In the genomic region with DNA sequence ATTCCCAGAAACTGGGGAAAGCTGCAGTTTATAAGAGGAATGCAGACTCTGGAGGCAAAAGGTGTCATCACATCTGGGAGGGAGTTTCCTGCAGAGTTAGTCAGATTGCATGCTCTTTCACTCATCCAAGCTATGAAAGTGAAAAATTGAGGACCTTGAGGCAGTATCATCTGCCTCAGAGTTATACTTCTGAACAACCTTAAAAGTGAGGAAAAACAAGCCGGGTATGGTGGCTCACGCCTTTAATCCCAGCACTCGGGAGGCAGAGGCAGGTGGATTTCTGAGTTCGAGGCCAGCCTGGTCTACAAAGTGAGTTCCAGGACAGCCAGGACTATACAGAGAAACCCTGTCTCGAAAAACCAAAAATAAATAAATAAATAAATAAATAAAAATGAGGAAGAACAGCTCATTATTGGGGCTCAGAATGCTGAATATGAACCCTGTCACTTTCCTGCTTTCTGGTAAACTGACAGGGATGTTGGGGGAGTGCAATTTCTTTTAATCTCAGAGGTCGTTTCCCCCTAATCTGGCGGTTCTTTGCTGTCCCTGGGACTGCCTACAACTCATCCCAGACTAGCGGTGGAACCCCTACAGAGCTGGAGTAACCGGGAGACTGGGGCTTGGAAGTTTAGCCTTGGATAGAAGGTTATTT, we compare ENCODE assay signal across 8 mouse cellular contexts. TPM values are rescaled to one million over a fixed set of nuclear protein-coding genes. Genes with fewer than 3 reads are reported as not detected.
DNase-seq lines count a peak whose midpoint lies in the region; ATAC-seq lines count a peak whose summit lies in the region.

No protein-coding gene starts in this region.

- H3K9me3 ChIP-seq in forebrain, embryonic 11.5 days (ENCODE audit: control insufficient read depth, low read length), result no peaks in the 10 kb centered on the region; the same call in 1 of the 2 replicates
- H3K9me3 ChIP-seq in liver, embryonic 13.5 days (replicated peaks), result no peaks in the 10 kb centered on the region

- H3K4me2 ChIP-seq in forebrain, embryonic 11.5 days (ENCODE audit: low read depth, low read length, severe bottlenecking), result peak overlapping the region; percentile 82
- H3K4me2 ChIP-seq in liver, embryonic 13.5 days, result peak overlapping the region; percentile 85

- 0 out of 2 replicates have a peak, but pooled peaks have one; percentile 4 for ATAC-seq in forebrain, embryonic 11.5 days (replicated peaks; ENCODE audit: low FRiP score)
- ATAC-seq in liver, embryonic 13.5 days (ENCODE audit: low read depth), result no peak

- no peaks in the 10 kb centered on the region; the same call in 1 of the 2 replicates for H3K36me3 ChIP-seq in forebrain, embryonic 11.5 days (ENCODE audit: control insufficient read depth, insufficient read depth, low read length)
- H3K36me3 ChIP-seq in liver, embryonic 13.5 days, result peaks cover 28% of the 10 kb centered on the region

- 44% methylated on average over 9 of the region's 9 CpGs for WGBS in forebrain, embryonic 11.5 days
- 29% methylated on average over 9 of the region's 9 CpGs for WGBS in liver, embryonic 13.5 days (ENCODE audit: insufficient replicate concordance)

- H3K4me1 ChIP-seq in forebrain, embryonic 11.5 days (replicated peaks; ENCODE audit: control insufficient read depth, insufficient read depth, low read length), result no peaks in the 10 kb centered on the region
- H3K4me1 ChIP-seq in liver, embryonic 13.5 days (replicated peaks), result peaks cover 12% of the 10 kb centered on the region

- H3K4me3 ChIP-seq in forebrain, embryonic 11.5 days (ENCODE audit: low read depth, low read length), result peak overlapping the region; percentile 87
- H3K4me3 ChIP-seq in liver, embryonic 13.5 days (replicated peaks), result peak overlapping the region; percentile 76

- peak; percentile 62 for DNase-seq in heart, adult 11 months
- no peak for DNase-seq in heart, adult 8-10 months (ENCODE audit: low spot score)
- DNase-seq in A20 (ENCODE audit: low read depth, low spot score), result peak; percentile 19
- peak; percentile 25 for DNase-seq in forebrain, embryonic 11.5 days (ENCODE audit: low spot score)
- no peak for DNase-seq in liver, embryonic 13.5 days
- DNase-seq in c-Kit-positive CD71-positive TER-119-positive erythroid progenitor cells, embryonic 14.5 days (ENCODE audit: low spot score), result no peak
- DNase-seq in adrenal gland, postnatal 25 days, result no peak
- no peak for DNase-seq in urinary bladder, adult 2 months (ENCODE audit: low spot score)

- H3K27me3 ChIP-seq in forebrain, embryonic 11.5 days (ENCODE audit: control insufficient read depth, insufficient read depth, low read length), result no peaks in the 10 kb centered on the region
- no peaks in the 10 kb centered on the region for H3K27me3 ChIP-seq in liver, embryonic 13.5 days

- peak overlapping the region; percentile 88 for H3K9ac ChIP-seq in forebrain, embryonic 11.5 days (ENCODE audit: low read length)
- H3K9ac ChIP-seq in liver, embryonic 13.5 days, result peak overlapping the region; percentile 82

- peak overlapping the region; percentile 50; the same call in 1 of the 2 replicates for H3K27ac ChIP-seq in forebrain, embryonic 11.5 days (ENCODE audit: low read depth, low read length)
- H3K27ac ChIP-seq in liver, embryonic 13.5 days, result peak overlapping the region; percentile 77

RNA-seq across cellular contexts. Expression of a gene that starts 0.4 kb away (rescaled TPM):
- 10 to 100 TPM in 3 of 4 experiments, 1 to 10 TPM in 1; 9.5 to 12.0 (median 11.6) TPM for total RNA-seq in heart, adult 8-10 months (2022)
- polyA plus RNA-seq in forebrain, embryonic 11.5 days (2014; fragmentation: Nextera tagmentation; extraction: Ambion mirVana), result 82.6 and 100 TPM in 2 replicates
- 51.3 and 54.2 TPM in 2 replicates for polyA plus RNA-seq in liver, embryonic 13.5 days (2015; fragmentation: Nextera tagmentation; extraction: Ambion mirVana)
- total RNA-seq in adrenal gland, postnatal 25 days (2021), result 39.0 and 45.0 TPM in 2 replicates
- 40.9 and 56.6 TPM in 2 replicates for polyA plus RNA-seq in urinary bladder, adult 2 months (2012; rRNA removed)

RNA-seq across cellular contexts. Expression of a gene that starts 16.2 kb away (rescaled TPM):
- total RNA-seq in heart, adult 8-10 months (2022), result under 1 TPM; 0.12 to 0.28 (median 0.18) TPM
- polyA plus RNA-seq in forebrain, embryonic 11.5 days (2014; fragmentation: Nextera tagmentation; extraction: Ambion mirVana), result not detected in 2 replicates
- polyA plus RNA-seq in liver, embryonic 13.5 days (2015; fragmentation: Nextera tagmentation; extraction: Ambion mirVana), result 0.05 TPM in 1 of 2 replicates, not detected in the other
- total RNA-seq in adrenal gland, postnatal 25 days (2021), result 24.7 and 25.0 TPM in 2 replicates
- 0.01 and 0.06 TPM in 2 replicates for polyA plus RNA-seq in urinary bladder, adult 2 months (2012; rRNA removed)

RNA-seq across cellular contexts. Expression of a gene that starts 39.3 kb away (rescaled TPM):
- total RNA-seq in heart, adult 8-10 months (2022), result 10 to 100 TPM; 16.0 to 20.0 (median 18.9) TPM
- polyA plus RNA-seq in forebrain, embryonic 11.5 days (2014; fragmentation: Nextera tagmentation; extraction: Ambion mirVana), result 140 and 143 TPM in 2 replicates
- polyA plus RNA-seq in liver, embryonic 13.5 days (2015; fragmentation: Nextera tagmentation; extraction: Ambion mirVana), result 126 and 153 TPM in 2 replicates
- total RNA-seq in adrenal gland, postnatal 25 days (2021), result 18.0 and 20.7 TPM in 2 replicates
- polyA plus RNA-seq in urinary bladder, adult 2 months (2012; rRNA removed), result 25.1 and 28.0 TPM in 2 replicates

RNA-seq across cellular contexts. Expression of a gene that starts 39.3 kb away (rescaled TPM):
- 1 to 10 TPM; 2.7 to 4.8 (median 3.1) TPM for total RNA-seq in heart, adult 8-10 months (2022)
- 17.3 and 20.8 TPM in 2 replicates for polyA plus RNA-seq in forebrain, embryonic 11.5 days (2014; fragmentation: Nextera tagmentation; extraction: Ambion mirVana)
- polyA plus RNA-seq in liver, embryonic 13.5 days (2015; fragmentation: Nextera tagmentation; extraction: Ambion mirVana), result 3.3 and 3.8 TPM in 2 replicates
- total RNA-seq in adrenal gland, postnatal 25 days (2021), result 10.8 and 12.0 TPM in 2 replicates
- 10.1 and 10.6 TPM in 2 replicates for polyA plus RNA-seq in urinary bladder, adult 2 months (2012; rRNA removed)

RNA-seq across cellular contexts. Expression of a gene that starts 59.6 kb away (rescaled TPM):
- total RNA-seq in heart, adult 8-10 months (2022), result not detected
- polyA plus RNA-seq in forebrain, embryonic 11.5 days (2014; fragmentation: Nextera tagmentation; extraction: Ambion mirVana), result not detected in 2 replicates
- polyA plus RNA-seq in liver, embryonic 13.5 days (2015; fragmentation: Nextera tagmentation; extraction: Ambion mirVana), result not detected in 2 replicates
- total RNA-seq in adrenal gland, postnatal 25 days (2021), result not detected in 2 replicates
- not detected in 2 replicates for polyA plus RNA-seq in urinary bladder, adult 2 months (2012; rRNA removed)

Comparison
In these comparisons a context has a peak if more than half of its experiments do, and no peak if none do; other contexts are left out.
1. DNase-seq: peak in heart, adult 11 months (single experiment), A20 (single experiment) and forebrain, embryonic 11.5 days (single experiment); none in heart, adult 8-10 months (single experiment), liver, embryonic 13.5 days (single experiment), c-Kit-positive CD71-positive TER-119-positive erythroid progenitor cells, embryonic 14.5 days (single experiment), adrenal gland, postnatal 25 days (single experiment) and urinary bladder, adult 2 months (single experiment).